Mouse (Mus musculus) heart, adult 10 weeks (tissue): ENCODE results near the gene Usf1. TPM values are rescaled to one million over a fixed set of nuclear protein-coding genes. Genes with fewer than 3 reads are reported as not detected.

Source experiments
- polyA plus RNA-seq: library from polyadenylated mRNA; stranded (reverse); fragments of 350-450 nt; fragmentation: Illumina TruSeq; extraction: RNeasy Lipid Tissue Mini Kit (QIAGEN cat#74804); gene quantifications from one replicate; pipeline ENCODE4 v1.2.3, GENCODE M21; 2014; ENCODE audit warnings: low read depth, low replicate concordance

Gene Usf1
- polyA plus RNA-seq: 34.5 TPM

DNA sequence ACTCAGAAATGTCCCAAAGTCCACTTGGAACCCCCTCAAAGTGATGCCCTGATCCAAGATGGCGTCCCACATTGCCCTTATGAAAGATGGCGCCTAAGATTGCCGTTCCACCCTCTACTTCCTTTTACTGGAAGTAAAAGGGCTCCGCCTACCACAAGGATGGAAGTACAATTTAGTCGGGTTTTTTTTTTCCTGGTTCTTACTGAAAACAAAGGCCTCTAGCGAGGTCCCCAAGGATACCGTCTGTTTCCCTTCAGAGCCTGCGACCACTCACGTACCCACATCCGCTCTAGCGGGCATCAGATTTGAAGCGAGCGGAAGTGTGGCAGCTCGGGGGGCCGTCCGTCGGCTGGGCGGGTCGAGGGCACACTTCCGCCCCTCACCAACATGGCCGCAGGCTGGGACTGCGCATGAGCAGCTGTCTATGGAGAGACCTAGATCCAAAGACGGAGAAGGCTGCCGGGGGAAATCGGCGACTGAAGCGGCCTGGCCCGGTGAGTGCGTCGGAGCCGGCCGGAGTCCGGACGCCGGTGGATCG lies at the start of gene Usf1:
TSS of gene Usf1 (plus strand) at position 367 of the 538 bp plus-strand sequence.

DNA sequence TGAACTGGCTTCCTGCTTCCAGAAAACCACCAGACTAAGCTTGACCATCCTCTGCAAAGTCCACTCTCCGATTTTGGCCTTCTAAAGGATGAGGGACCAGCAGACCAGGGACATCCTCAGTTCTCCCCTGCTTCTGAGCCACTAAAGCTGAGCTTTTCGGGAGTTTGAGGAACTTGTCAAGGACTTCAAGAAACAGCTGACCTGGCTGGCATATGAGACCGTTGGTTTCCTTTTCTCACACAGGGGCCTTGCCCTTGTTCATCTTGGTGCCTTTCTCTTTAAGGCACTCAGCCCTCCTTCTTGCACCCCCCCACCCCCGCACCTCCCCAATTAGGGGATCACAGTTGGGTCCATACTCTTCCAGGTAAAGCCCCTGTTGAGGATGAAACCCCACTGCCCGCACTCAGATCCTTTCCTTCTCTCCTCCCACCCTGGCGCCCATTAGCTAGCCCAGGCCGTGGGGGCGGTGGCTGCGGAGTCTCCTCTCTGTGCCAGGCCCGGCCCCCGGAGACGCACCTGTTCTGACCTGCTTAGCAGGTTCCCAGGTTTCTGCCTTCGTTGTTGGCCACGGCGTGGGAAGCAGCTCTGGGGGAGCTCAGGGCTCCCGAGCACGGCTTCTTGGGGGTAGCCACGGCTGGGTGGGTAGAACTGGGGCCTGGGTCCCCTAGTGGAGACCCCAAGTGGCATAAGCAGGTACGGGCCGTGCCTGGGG lies 41.1 kb upstream of the Usf1 start, which contains the start of gene Nectin4:
TSS of gene Nectin4 (plus strand) at position 255 of the 712 bp plus-strand sequence.

DNA sequence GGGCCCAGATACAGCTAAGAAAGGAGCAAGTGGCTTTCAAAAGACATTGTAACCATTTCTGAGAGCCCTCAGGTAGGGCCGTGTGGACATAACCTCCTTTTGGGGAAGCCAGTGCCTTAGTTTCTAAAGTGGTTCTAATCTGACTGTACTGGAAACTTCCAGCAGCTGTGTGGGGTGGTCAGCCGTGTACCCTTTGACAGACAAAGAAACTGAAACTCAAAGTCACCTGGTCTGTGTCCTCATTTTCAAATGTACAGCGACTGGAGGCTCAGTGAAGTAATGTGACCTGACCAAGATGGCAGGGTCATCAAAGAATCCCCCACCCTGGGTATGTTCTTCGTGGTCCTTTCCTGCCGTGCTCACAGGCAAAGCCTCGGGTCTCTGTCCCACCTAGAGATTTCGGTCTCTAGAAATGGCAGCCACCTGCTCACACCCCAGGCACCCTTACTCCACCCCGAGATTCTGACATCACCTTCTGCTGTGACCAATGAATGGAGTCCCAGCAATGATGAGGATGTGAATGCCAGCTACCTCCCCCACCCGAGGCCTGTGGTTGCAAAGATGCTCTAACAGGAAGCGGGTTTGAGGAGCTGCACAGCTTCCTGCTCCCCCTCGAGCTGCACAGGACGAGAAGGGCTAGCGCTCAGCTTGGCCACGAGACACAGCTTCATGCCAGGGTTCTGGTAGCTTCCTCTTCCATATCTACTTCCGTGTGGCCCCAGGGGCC lies 22.6 kb upstream of the Usf1 start, which contains the start of gene Arhgap30:
TSS of gene Arhgap30 (plus strand) at position 579 of the 727 bp plus-strand sequence.

DNA sequence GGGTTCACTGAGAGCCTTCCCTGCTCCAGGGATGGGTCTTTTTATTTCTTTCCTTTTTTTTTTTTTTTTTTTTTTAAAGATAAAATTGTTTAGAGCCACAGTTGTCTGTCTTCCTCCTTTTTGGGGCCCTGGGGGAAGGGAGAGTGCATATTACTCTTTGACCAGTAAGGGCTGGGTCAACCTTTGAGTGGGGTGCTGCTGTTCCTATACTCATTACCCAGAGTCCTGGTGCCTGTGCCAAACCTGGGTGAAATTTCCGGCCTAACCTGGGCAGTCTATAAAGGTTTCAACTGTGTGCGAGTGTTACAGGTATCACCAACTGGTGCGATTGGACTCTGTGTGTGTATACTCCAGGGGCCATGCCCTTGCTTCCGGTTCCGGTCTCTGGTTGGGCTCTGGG lies 7.5 kb downstream of the Usf1 start, which contains the start of gene Tstd1:
TSS of gene Tstd1 (plus strand) at position 213 of the 400 bp plus-strand sequence.

DNA sequence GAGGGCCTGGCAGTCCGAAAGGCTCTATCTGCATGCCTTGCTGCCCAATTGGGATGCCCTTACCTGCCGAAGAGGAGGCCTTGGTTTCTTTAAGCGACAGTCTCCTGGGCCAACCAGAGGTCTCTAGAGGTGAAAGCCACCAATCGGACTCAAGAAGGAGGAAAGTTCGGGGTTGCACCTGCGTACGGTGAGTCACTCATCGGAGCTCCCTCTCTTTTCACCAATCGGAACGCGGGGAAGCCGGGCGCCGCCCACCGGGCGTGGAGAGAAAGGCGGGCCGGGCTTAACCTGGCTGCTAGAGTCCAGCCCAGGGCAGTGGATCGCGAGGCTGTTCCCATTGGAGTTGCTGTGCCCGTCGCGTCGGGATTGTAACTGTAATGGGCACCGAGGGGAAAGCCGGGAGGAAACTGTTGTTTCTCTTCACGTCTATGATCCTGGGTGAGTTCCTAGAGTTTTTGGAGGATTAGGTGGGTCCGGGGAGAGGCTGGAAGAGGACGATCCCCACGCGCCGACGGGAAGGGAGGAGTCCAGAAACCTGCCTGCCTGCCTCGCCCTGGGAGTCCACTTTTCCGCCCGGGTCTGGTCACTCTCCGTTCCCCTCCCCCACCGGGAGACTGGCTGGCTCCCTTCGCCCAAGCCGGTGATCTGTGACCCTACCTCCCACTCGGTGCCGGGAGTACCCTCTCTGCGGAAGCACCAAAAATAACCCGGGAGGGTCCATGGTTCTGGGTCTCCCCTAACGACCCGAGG lies 26.3 kb downstream of the Usf1 start, which contains the start of gene F11r:
TSS of gene F11r (plus strand) at position 272 of the 750 bp plus-strand sequence.

Other genes starting within 250 kb of the Usf1 start
- gene Pcp4l1, start 215.0 kb upstream of the Usf1 start, polyA plus RNA-seq: 383 TPM
- gene Nr1i3, start 197.3 kb upstream of the Usf1 start, polyA plus RNA-seq: 0.16 TPM
- gene Tomm40l, start 188.8 kb upstream of the Usf1 start, polyA plus RNA-seq: 90.3 TPM
- 18.8 TPM for gene Apoa2, start 186.3 kb upstream of the Usf1 start, polyA plus RNA-seq
- 22.5 TPM for gene Fcer1g, start 176.9 kb upstream of the Usf1 start, polyA plus RNA-seq
- 0.86 TPM for gene Adamts4, start 160.9 kb upstream of the Usf1 start, polyA plus RNA-seq
- 1,308 TPM for gene Ndufs2, start 159.9 kb upstream of the Usf1 start, polyA plus RNA-seq
- gene B4galt3, start 141.0 kb upstream of the Usf1 start, polyA plus RNA-seq: 19.0 TPM
- 28.1 TPM for gene Ppox, start 130.1 kb upstream of the Usf1 start, polyA plus RNA-seq
- 27.0 TPM for gene Usp21, start 123.3 kb upstream of the Usf1 start, polyA plus RNA-seq
- 94.8 TPM for gene Ufc1, start 116.3 kb upstream of the Usf1 start, polyA plus RNA-seq
- gene Dedd, start 82.2 kb upstream of the Usf1 start, polyA plus RNA-seq: 29.9 TPM
- 45.2 TPM for gene Nit1, start 65.7 kb upstream of the Usf1 start, polyA plus RNA-seq
- gene Pfdn2, start 65.6 kb upstream of the Usf1 start, polyA plus RNA-seq: 90.2 TPM
- not detected for gene Klhdc9, start 50.5 kb upstream of the Usf1 start, polyA plus RNA-seq
- gene Nectin4, start 41.2 kb upstream of the Usf1 start, polyA plus RNA-seq: 0.47 TPM
- gene Arhgap30, start 22.4 kb upstream of the Usf1 start, polyA plus RNA-seq: 3.0 TPM
- 3.4 TPM for gene Tstd1, start 7.6 kb downstream of the Usf1 start, polyA plus RNA-seq
- 41.0 TPM for gene F11r, start 26.2 kb downstream of the Usf1 start, polyA plus RNA-seq
- 3.7 TPM for gene Alyref2, start 92.2 kb downstream of the Usf1 start, polyA plus RNA-seq
- gene Itln1, start 124.0 kb downstream of the Usf1 start, polyA plus RNA-seq: not detected
- gene Cd244a, start 147.9 kb downstream of the Usf1 start, polyA plus RNA-seq: 0.45 TPM
- gene Ly9, start 196.1 kb downstream of the Usf1 start, polyA plus RNA-seq: 0.29 TPM
- 0.42 TPM for gene Slamf7, start 241.7 kb downstream of the Usf1 start, polyA plus RNA-seq